Mouse (Mus musculus) kidney, postnatal 0 days (tissue): ENCODE data around the gene Bbc3. TPM values are rescaled to one million over a fixed set of nuclear protein-coding genes. Genes with fewer than 3 reads are reported as not detected.

Experiments used
- ATAC-seq: fragments of 200-750 bp; cut with Nextera tagmentation; replicated peaks from 2 replicates; pipeline ENCODE4 v1.8.0; 2017; ENCODE audit warnings: low read depth, moderate number of reproducible peaks, moderate TSS enrichment, moderate library complexity; ENCODE audit not compliant: low FRiP score
- DNase-seq: peaks from one replicate; pipeline ENCODE4 v3.0.0-alpha.2; 2016; ENCODE audit warnings: low spot score
- H3K27ac ChIP-seq: fragments of 300-500 bp; sonication (generic); 2 replicates; pipeline ENCODE4 v1.5.1; 2014; ENCODE audit warnings: mild to moderate bottlenecking
- H3K27me3 ChIP-seq: fragments of 300-500 bp; sonication (generic); 2 replicates; pipeline ENCODE4 v1.6.1; 2014; ENCODE audit warnings: low read length, mixed read lengths; ENCODE audit not compliant: insufficient read depth
- H3K36me3 ChIP-seq: fragments of 300-500 bp; sonication (generic); 2 replicates; pipeline ENCODE4 v1.6.1; 2014; ENCODE audit warnings: low read length, mixed read lengths; ENCODE audit not compliant: insufficient read depth
- H3K4me1 ChIP-seq: fragments of 300-500 bp; sonication (generic); replicated peaks from 2 replicates; pipeline ENCODE4 v1.6.1; 2014; ENCODE audit warnings: antibody characterized with exemption, low read length, mixed read lengths; ENCODE audit not compliant: insufficient read depth
- H3K4me2 ChIP-seq: fragments of 300-500 bp; sonication (generic); 2 replicates; pipeline ENCODE4 v1.6.1; 2014; ENCODE audit warnings: mild to moderate bottlenecking, low read length, moderate library complexity, mixed read lengths
- H3K4me3 ChIP-seq: fragments of 300-500 bp; sonication (generic); replicated peaks from 2 replicates; pipeline ENCODE4 v1.5.1; 2014; ENCODE audit warnings: low read depth, low read length
- H3K9ac ChIP-seq: fragments of 300-500 bp; sonication (generic); 2 replicates; pipeline ENCODE4 v1.6.1; 2014; ENCODE audit warnings: low read depth, low read length
- H3K9me3 ChIP-seq: fragments of 300-500 bp; sonication (generic); replicated peaks from 2 replicates; pipeline ENCODE4 v1.6.1; 2016; ENCODE audit warnings: low read length, inconsistent platforms, mixed read lengths
- CTCF ChIP-seq: IDR thresholded peaks from 2 replicates; pipeline ENCODE4 v1.5.1; 2016; ENCODE audit warnings: antibody characterized with exemption, low read depth, mild to moderate bottlenecking, moderate library complexity
- WGBS: fragments of 180-500 bp; shearing (Covaris S2); extraction: QIAGEN DNeasy Blood & Tissue Kit; methylation state at CpG from one replicate; pipeline ENCODE4 v1.1.7; 2014; 5-methylcytosine and 5-hydroxymethylcytosine counted together
- polyA plus RNA-seq: library from polyadenylated mRNA; unstranded; fragments of >200 nt; fragmentation: Nextera tagmentation; extraction: Ambion mirVana; gene quantifications from 2 replicates; pipeline ENCODE4 v1.2.1, GENCODE M21; 2015

The Bbc3 gene
- polyA plus RNA-seq, 1 experiment from 2014 or later: 13.1 TPM

GRCm38 (mm10) chr7:16287791-16288190 is 20.4 kb upstream of the Bbc3 start:
- H3K27me3 ChIP-seq: no peaks in the 10 kb centered on the region
- no peaks in the 10 kb centered on the region for H3K4me1 ChIP-seq
- 77% methylated on average over 1 of the region's 1 CpGs for WGBS
- no peak overlapping the region for H3K9ac ChIP-seq
- no peak overlapping the region for H3K4me3 ChIP-seq
- H3K36me3 ChIP-seq: 0 out of 2 replicates have a peak, but pooled peaks cover 4% of the 10 kb centered on the region
- DNase-seq (no peak), ATAC-seq (no peak)
- no peak overlapping the region for H3K27ac ChIP-seq
- no peak for TF ChIP-seq CTCF
- H3K9me3 ChIP-seq: no peaks in the 10 kb centered on the region
- no peak overlapping the region for H3K4me2 ChIP-seq

- H3K27ac ChIP-seq: no peak overlapping the region
- peak; percentile 32; the same call in 1 of the 2 replicates for TF ChIP-seq CTCF
- H3K9me3 ChIP-seq: no peaks in the 10 kb centered on the region
- H3K27me3 ChIP-seq: no peaks in the 10 kb centered on the region
- 0 out of 2 replicates have a peak overlapping the region, but pooled peaks have one; percentile 46 for H3K4me3 ChIP-seq
- peak overlapping the region; percentile 65 for H3K4me2 ChIP-seq
- H3K9ac ChIP-seq: no peak overlapping the region
- no peaks in the 10 kb centered on the region for H3K4me1 ChIP-seq
- no peaks in the 10 kb centered on the region for H3K36me3 ChIP-seq
- DNase-seq: peak; percentile 90
- WGBS: 30% methylated on average over 4 of the region's 4 CpGs
- no peak for ATAC-seq
Measured at GRCm38 (mm10) chr7:16294346-16294745, 13.8 kb upstream of the Bbc3 start.

- WGBS: under 1% methylated on average over 23 of the region's 23 CpGs
- Histone ChIP-seq H3K27ac (peak overlapping the region; percentile 81), H3K27me3 (no peaks in the 10 kb centered on the region)
Measured at GRCm38 (mm10) chr7:16294837-16295236, 13.4 kb upstream of the Bbc3 start.

GRCm38 (mm10) chr7:16295321-16295900 is 12.8 kb upstream of the Bbc3 start:
- H3K4me3 ChIP-seq: peak overlapping the region; percentile 46
- H3K9ac ChIP-seq: peak overlapping the region; percentile 53
- 2% methylated on average over 41 of the region's 41 CpGs for WGBS
- H3K9me3 ChIP-seq: no peaks in the 10 kb centered on the region
- H3K27me3 ChIP-seq: no peaks in the 10 kb centered on the region
- H3K27ac ChIP-seq: peak overlapping the region; percentile 81
- DNase-seq: peak; percentile 90
- no peak for TF ChIP-seq CTCF
- H3K4me2 ChIP-seq: peak overlapping the region; percentile 65
- ATAC-seq: peak; percentile 37
- no peaks in the 10 kb centered on the region for H3K36me3 ChIP-seq
- no peaks in the 10 kb centered on the region; the same call in 1 of the 2 replicates for H3K4me1 ChIP-seq

More at GRCm38 (mm10) chr7:16294837-16295236, 13.4 kb upstream of the Bbc3 start:
- no peaks in the 10 kb centered on the region; the same call in 1 of the 2 replicates for H3K4me1 ChIP-seq
- ATAC-seq (peak; percentile 84), DNase-seq (peak; percentile 97)
- peak overlapping the region; percentile 65 for H3K4me2 ChIP-seq
- H3K9ac ChIP-seq: peak overlapping the region; percentile 53
- H3K9me3 ChIP-seq: no peaks in the 10 kb centered on the region
- H3K36me3 ChIP-seq: no peaks in the 10 kb centered on the region
- TF ChIP-seq CTCF: peak; percentile 94
- H3K4me3 ChIP-seq: peak overlapping the region; percentile 46

GRCm38 (mm10) chr7:16296146-16296545 is 12.0 kb upstream of the Bbc3 start:
- 39% methylated on average over 2 of the region's 2 CpGs for WGBS
- Histone ChIP-seq H3K27me3 (no peaks in the 10 kb centered on the region), H3K36me3 (no peaks in the 10 kb centered on the region), H3K27ac (peak overlapping the region; percentile 81), H3K4me1 (no peaks in the 10 kb centered on the region; the same call in 1 of the 2 replicates), H3K9me3 (no peaks in the 10 kb centered on the region), H3K9ac (no peak overlapping the region), H3K4me3 (no peak overlapping the region), H3K4me2 (no peak overlapping the region; the same call in 1 of the 2 replicates)
- no peak for TF ChIP-seq CTCF
- DNase-seq: no peak
- ATAC-seq: no peak

GRCm38 (mm10) chr7:16296766-16297390 is 11.3 kb upstream of the Bbc3 start:
- H3K4me2 ChIP-seq: peak overlapping the region; percentile 52
- peak overlapping the region; percentile 76 for H3K27ac ChIP-seq
- H3K4me3 ChIP-seq: peak overlapping the region; percentile 16
- no peaks in the 10 kb centered on the region for H3K27me3 ChIP-seq
- H3K9me3 ChIP-seq: no peaks in the 10 kb centered on the region
- 2% methylated on average over 22 of the region's 22 CpGs for WGBS
- H3K4me1 ChIP-seq: no peaks in the 10 kb centered on the region; the same call in 1 of the 2 replicates
- H3K36me3 ChIP-seq: no peaks in the 10 kb centered on the region
- peak; percentile 48 for ATAC-seq
- peak overlapping the region; percentile 38; the same call in 1 of the 2 replicates for H3K9ac ChIP-seq
- peak; percentile 96 for DNase-seq
- TF ChIP-seq CTCF: peak; percentile 41
